Mouse (Mus musculus) midbrain, embryonic 16.5 days (tissue): ENCODE results near the gene Mthfd2l. TPM values are rescaled to one million over a fixed set of nuclear protein-coding genes. Genes with fewer than 3 reads are reported as not detected.

Experiments used
- ATAC-seq: fragments of 200-750 bp; cut with Nextera tagmentation; 2 replicates; pipeline ENCODE4 v1.8.0; 2017; ENCODE audit warnings: moderate TSS enrichment
- H3K27ac ChIP-seq: fragments of 300-500 bp; sonication (generic); 2 replicates; pipeline ENCODE4 v1.5.1; 2014; ENCODE audit warnings: mild to moderate bottlenecking, low read length, mixed read lengths
- H3K27me3 ChIP-seq: fragments of 300-500 bp; sonication (generic); 2 replicates; pipeline ENCODE4 v1.6.1; 2014; ENCODE audit warnings: low read depth, low read length, mixed read lengths; ENCODE audit not compliant: control insufficient read depth, insufficient read depth
- H3K36me3 ChIP-seq: fragments of 300-500 bp; sonication (generic); 2 replicates; pipeline ENCODE4 v1.6.1; 2014; ENCODE audit warnings: mild to moderate bottlenecking, low read length, moderate library complexity, mixed read lengths; ENCODE audit not compliant: control insufficient read depth, insufficient read depth
- H3K4me1 ChIP-seq: fragments of 300-500 bp; sonication (generic); 2 replicates; pipeline ENCODE4 v1.6.1; 2014; ENCODE audit warnings: mild to moderate bottlenecking, low read length, mixed read lengths; ENCODE audit not compliant: control insufficient read depth, insufficient read depth
- H3K4me2 ChIP-seq: fragments of 300-500 bp; sonication (generic); 2 replicates; pipeline ENCODE4 v1.6.1; 2014; ENCODE audit warnings: mild to moderate bottlenecking, low read length, mixed read lengths
- H3K4me3 ChIP-seq: fragments of 300-500 bp; sonication (generic); 2 replicates; pipeline ENCODE4 v1.5.1; 2014; ENCODE audit warnings: low read depth, mild to moderate bottlenecking, low read length, moderate library complexity, mixed read lengths
- H3K9ac ChIP-seq: fragments of 300-500 bp; sonication (generic); 2 replicates; pipeline ENCODE4 v1.6.1; 2014; ENCODE audit warnings: low read depth, low read length, mixed read lengths
- H3K9me3 ChIP-seq: fragments of 300-500 bp; sonication (generic); replicated peaks from 2 replicates; pipeline ENCODE4 v1.6.1; 2014; ENCODE audit warnings: mild to moderate bottlenecking, low read length, mixed read lengths; ENCODE audit not compliant: control insufficient read depth, poor library complexity, severe bottlenecking
- WGBS: fragments of 180-500 bp; shearing (Covaris S2); extraction: QIAGEN DNeasy Blood & Tissue Kit; methylation state at CpG from one replicate; pipeline ENCODE4 v1.1.7; 2014; 5-methylcytosine and 5-hydroxymethylcytosine counted together
- polyA plus RNA-seq: library from polyadenylated mRNA; unstranded; fragments of >200 nt; fragmentation: Nextera tagmentation; extraction: Ambion mirVana; gene quantifications from 2 replicates; pipeline ENCODE4 v1.2.1, GENCODE M21; 2015

Gene Mthfd2l
- polyA plus RNA-seq, 1 experiment from 2014 or later = 59.8 TPM

DNA sequence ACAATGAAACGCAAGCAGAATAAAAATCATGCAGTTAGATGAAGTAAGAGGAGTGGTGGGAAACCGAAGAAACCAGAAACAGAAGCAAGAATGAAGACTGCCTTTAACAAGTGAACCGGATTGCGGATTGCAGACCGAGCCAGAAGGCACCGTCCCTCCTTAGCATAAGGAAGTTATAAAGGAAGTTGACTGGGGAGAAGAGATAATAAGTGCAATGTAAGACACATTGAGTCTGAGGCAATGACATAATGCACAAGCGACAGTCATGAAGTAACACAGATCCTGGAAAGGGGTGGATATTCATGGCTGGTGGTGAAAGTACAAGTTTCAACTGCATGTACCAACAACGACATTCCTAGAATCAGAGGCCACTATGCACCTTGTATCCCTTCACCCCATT lies 92.2 kb downstream of the Mthfd2l start:
- Histone ChIP-seq H3K27me3 (no peaks in the 10 kb centered on the region), H3K4me2 (no peak overlapping the region), H3K36me3 (no peaks in the 10 kb centered on the region), H3K4me1 (no peaks in the 10 kb centered on the region), H3K27ac (no peak overlapping the region), H3K9me3 (no peaks in the 10 kb centered on the region), H3K4me3 (no peak overlapping the region), H3K9ac (no peak overlapping the region)
- 88% methylated on average over 8 of the region's 8 CpGs for WGBS
- ATAC-seq = no peak

DNA sequence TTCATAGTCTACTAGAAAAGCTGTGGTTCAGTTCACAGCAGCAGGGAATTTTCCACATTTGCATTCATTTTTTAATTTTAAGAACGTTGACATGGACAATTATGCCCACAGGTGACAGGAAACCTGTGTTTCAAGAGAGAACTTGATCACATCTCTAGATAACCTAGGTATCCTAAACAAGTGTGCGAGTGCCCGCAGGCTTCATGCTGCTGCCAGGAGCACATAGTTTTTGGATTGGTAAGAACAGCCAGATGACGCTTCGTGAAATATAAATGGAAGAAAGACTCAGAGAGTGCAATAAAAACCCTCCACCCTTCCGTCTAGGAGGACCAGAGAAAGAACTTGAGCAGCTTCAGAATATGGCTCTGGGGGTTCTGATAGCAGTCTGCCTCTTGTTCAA lies 96.2 kb downstream of the Mthfd2l start, which contains the start of gene Epgn:
TSS of gene Epgn (plus strand) at position 301 of the 400 bp plus-strand sequence.
- Histone ChIP-seq H3K4me1 (no peaks in the 10 kb centered on the region), H3K27ac (no peak within 1 kb of the TSS), H3K9me3 (no peaks in the 10 kb centered on the region), H3K27me3 (no peaks in the 10 kb centered on the region), H3K36me3 (no peaks in the 10 kb centered on the region), H3K4me2 (no peak within 1 kb of the TSS), H3K9ac (no peak within 1 kb of the TSS), H3K4me3 (no peak within 1 kb of the TSS)
- 89% methylated on average over 6 of the region's 6 CpGs for WGBS
- no peak for ATAC-seq

GRCm38 (mm10) chr5:91027840-91028239 lies 96.9 kb downstream of the Mthfd2l start:
- H3K27ac ChIP-seq = no peak overlapping the region
- H3K4me3 ChIP-seq = no peak overlapping the region
- H3K36me3 ChIP-seq = no peaks in the 10 kb centered on the region
- H3K9ac ChIP-seq = no peak overlapping the region
- H3K9me3 ChIP-seq = no peaks in the 10 kb centered on the region
- WGBS = 81% methylated on average over 1 of the region's 1 CpGs
- no peak for ATAC-seq
- no peak overlapping the region for H3K4me2 ChIP-seq
- H3K27me3 ChIP-seq = no peaks in the 10 kb centered on the region
- H3K4me1 ChIP-seq = no peaks in the 10 kb centered on the region

DNA sequence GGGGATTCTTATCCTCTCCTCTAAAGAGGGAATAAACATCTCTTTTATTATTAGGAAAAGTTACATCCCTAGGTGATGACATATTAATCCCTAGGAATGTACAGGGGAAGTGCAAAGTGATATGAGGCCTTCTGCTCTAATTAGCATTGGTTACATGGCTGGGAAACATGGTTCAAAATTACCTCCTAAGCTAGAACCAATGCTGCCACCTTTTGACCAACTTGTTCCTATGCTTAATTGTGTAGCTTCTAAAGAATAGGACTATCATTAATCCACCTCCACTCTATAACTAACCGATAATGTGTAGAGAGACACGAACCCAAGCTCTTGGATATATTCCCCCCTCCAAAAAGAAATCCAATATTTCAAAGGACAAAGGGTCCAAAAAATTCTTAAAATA lies 99.7 kb downstream of the Mthfd2l start:
- H3K27ac ChIP-seq = no peak overlapping the region

DNA sequence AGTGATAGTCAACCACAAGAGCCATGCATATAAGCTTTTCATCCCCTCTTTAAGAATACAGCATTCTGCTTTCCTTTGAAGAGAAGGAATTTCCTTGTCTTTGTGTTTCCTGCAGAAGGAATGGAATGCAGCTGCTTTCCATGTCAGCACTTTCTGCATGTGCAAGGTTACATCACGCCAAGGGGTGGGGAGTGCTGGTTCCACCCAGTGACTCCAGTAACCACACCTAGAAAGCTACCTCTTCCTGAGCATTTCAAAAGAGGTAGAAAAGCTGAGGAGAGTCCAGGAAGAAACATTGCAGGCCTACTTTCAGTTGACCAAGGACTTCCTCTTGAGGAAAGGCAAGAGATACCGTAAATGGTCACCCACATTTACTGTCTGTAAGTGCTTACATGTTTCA lies 104.4 kb downstream of the Mthfd2l start:
- no peak overlapping the region for H3K27ac ChIP-seq
- H3K9ac ChIP-seq = no peak overlapping the region
- H3K9me3 ChIP-seq = no peaks in the 10 kb centered on the region
- H3K4me2 ChIP-seq = no peak overlapping the region
- no peaks in the 10 kb centered on the region for H3K36me3 ChIP-seq
- no peaks in the 10 kb centered on the region for H3K27me3 ChIP-seq
- no peak for ATAC-seq
- no peaks in the 10 kb centered on the region for H3K4me1 ChIP-seq
- WGBS = 88% methylated on average over 2 of the region's 2 CpGs
- no peak overlapping the region for H3K4me3 ChIP-seq

More for the DNA sequence above, 99.7 kb downstream of the Mthfd2l start:
- no peaks in the 10 kb centered on the region for H3K9me3 ChIP-seq
- WGBS = 86% methylated on average over 2 of the region's 2 CpGs
- no peak overlapping the region for H3K4me2 ChIP-seq
- H3K36me3 ChIP-seq = no peaks in the 10 kb centered on the region
- H3K4me1 ChIP-seq = no peaks in the 10 kb centered on the region
- no peak for ATAC-seq
- no peaks in the 10 kb centered on the region for H3K27me3 ChIP-seq
- no peak overlapping the region for H3K9ac ChIP-seq
- no peak overlapping the region for H3K4me3 ChIP-seq

GRCm38 (mm10) chr5:91036628-91037027 lies 105.7 kb downstream of the Mthfd2l start:
- H3K9me3 ChIP-seq = no peaks in the 10 kb centered on the region
- H3K27me3 ChIP-seq = no peaks in the 10 kb centered on the region
- no peak for ATAC-seq
- no peak overlapping the region for H3K4me3 ChIP-seq
- no peak overlapping the region for H3K4me2 ChIP-seq
- no peak overlapping the region for H3K9ac ChIP-seq
- 94% methylated on average over 4 of the region's 4 CpGs for WGBS
- H3K27ac ChIP-seq = no peak overlapping the region
- no peaks in the 10 kb centered on the region for H3K36me3 ChIP-seq
- H3K4me1 ChIP-seq = no peaks in the 10 kb centered on the region

GRCm38 (mm10) chr5:91037756-91038155 lies 106.8 kb downstream of the Mthfd2l start:
- Histone ChIP-seq H3K9ac (no peak overlapping the region), H3K9me3 (no peaks in the 10 kb centered on the region), H3K27me3 (no peaks in the 10 kb centered on the region), H3K36me3 (no peaks in the 10 kb centered on the region), H3K4me1 (no peaks in the 10 kb centered on the region), H3K4me3 (no peak overlapping the region), H3K4me2 (no peak overlapping the region), H3K27ac (no peak overlapping the region)
- 66% methylated on average over 2 of the region's 2 CpGs for WGBS
- no peak for ATAC-seq

DNA sequence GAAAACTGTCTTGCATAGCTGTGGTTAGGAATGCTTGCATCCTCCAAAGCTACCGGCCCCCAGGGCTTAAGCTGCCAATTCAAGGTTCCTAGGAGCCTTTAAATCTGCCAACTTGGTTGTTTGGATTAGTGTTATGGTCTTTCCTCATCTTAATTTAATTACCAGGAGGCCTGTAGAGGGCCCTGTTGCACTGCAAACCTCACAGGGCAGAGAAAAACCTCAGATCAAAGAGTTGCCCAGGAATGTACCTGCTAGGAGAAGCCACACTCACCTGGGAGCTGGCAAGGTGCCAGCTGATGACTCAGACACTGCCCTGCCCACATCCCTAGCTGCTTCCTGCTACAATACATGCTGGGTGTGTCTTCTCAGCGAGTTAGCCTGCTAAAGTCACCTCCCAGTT lies 107.6 kb downstream of the Mthfd2l start:
- no peak overlapping the region for H3K4me3 ChIP-seq
- H3K36me3 ChIP-seq = no peaks in the 10 kb centered on the region
- H3K27me3 ChIP-seq = no peaks in the 10 kb centered on the region
- H3K9me3 ChIP-seq = no peaks in the 10 kb centered on the region
- no peak for ATAC-seq
- H3K9ac ChIP-seq = no peak overlapping the region
- H3K4me2 ChIP-seq = no peak overlapping the region
- H3K4me1 ChIP-seq = no peaks in the 10 kb centered on the region
- H3K27ac ChIP-seq = no peak overlapping the region
- 30% methylated on average over 2 of the region's 2 CpGs for WGBS

- 76% methylated on average over 2 of the region's 2 CpGs for WGBS
Measured at GRCm38 (mm10) chr5:91038963-91039362, 108.0 kb downstream of the Mthfd2l start.

DNA sequence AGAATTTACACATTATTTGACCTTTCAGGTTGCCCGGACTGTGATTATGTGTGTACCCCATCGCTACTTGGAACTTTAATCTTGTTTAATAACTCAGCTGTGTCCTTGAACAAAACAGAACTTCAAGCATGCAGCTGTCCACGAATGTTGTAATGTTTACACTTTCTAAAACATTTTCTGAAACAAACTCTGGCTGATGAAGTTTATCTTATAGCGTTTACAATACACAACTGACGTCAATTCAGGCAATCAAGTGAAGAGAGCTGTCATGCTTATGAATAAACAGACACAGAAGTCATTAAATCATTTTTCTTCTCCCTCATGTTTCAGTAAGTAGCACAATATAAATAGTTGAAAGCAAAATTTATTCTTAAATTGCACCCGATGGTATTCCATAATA lies 117.1 kb downstream of the Mthfd2l start:
- Histone ChIP-seq H3K27me3 (no peaks in the 10 kb centered on the region), H3K9ac (no peak overlapping the region), H3K4me2 (no peak overlapping the region), H3K4me1 (no peaks in the 10 kb centered on the region), H3K27ac (no peak overlapping the region), H3K36me3 (no peaks in the 10 kb centered on the region), H3K4me3 (no peak overlapping the region), H3K9me3 (no peaks in the 10 kb centered on the region)
- ATAC-seq = no peak
- 86% methylated on average over 6 of the region's 6 CpGs for WGBS

More at GRCm38 (mm10) chr5:91038963-91039362, 108.0 kb downstream of the Mthfd2l start:
- Histone ChIP-seq H3K36me3 (no peaks in the 10 kb centered on the region), H3K4me3 (no peak overlapping the region), H3K4me2 (no peak overlapping the region), H3K4me1 (no peaks in the 10 kb centered on the region), H3K27me3 (no peaks in the 10 kb centered on the region), H3K27ac (no peak overlapping the region), H3K9me3 (no peaks in the 10 kb centered on the region), H3K9ac (no peak overlapping the region)
- no peak for ATAC-seq
